Mouse (Mus musculus) limb, embryonic 10.5 days (tissue): ENCODE results near the gene Alg1. TPM values are rescaled to one million over a fixed set of nuclear protein-coding genes. Genes with fewer than 3 reads are reported as not detected.
"Not testable (repeated sequence)": the region's sequence is repeated elsewhere in the genome, so short reads cannot be mapped to it uniquely, and the experiment has no call there.

Experiments
- DNase-seq: peaks from one replicate; pipeline ENCODE4 v3.0.0-alpha.2; 2017; ENCODE audit warnings: low spot score
- H3K27ac ChIP-seq: fragments of 300-500 bp; sonication (generic); 2 replicates; pipeline ENCODE4 v1.5.1; 2016; ENCODE audit warnings: mild to moderate bottlenecking
- H3K27me3 ChIP-seq: fragments of 300-500 bp; sonication (generic); 2 replicates; pipeline ENCODE4 v1.6.1; 2016; ENCODE audit warnings: low read depth, mild to moderate bottlenecking; ENCODE audit not compliant: poor library complexity, severe bottlenecking
- H3K36me3 ChIP-seq: fragments of 300-500 bp; sonication (generic); 2 replicates; pipeline ENCODE4 v1.6.1; 2016; ENCODE audit warnings: mild to moderate bottlenecking, moderate library complexity
- H3K4me1 ChIP-seq: fragments of 300-500 bp; sonication (generic); 2 replicates; pipeline ENCODE4 v1.6.1; 2016
- H3K4me3 ChIP-seq: fragments of 300-500 bp; sonication (generic); 2 replicates; pipeline ENCODE4 v1.5.1; 2016; ENCODE audit warnings: mild to moderate bottlenecking, moderate library complexity
- H3K9me3 ChIP-seq: fragments of 300-500 bp; sonication (generic); replicated peaks from 2 replicates; pipeline ENCODE4 v1.6.1; 2016; ENCODE audit warnings: mild to moderate bottlenecking
- WGBS: fragments of 180-500 bp; shearing (Covaris S2); methylation state at CpG from one replicate; pipeline ENCODE4 v1.1.7; 2016; 5-methylcytosine and 5-hydroxymethylcytosine counted together
- polyA plus RNA-seq: library from polyadenylated mRNA; unstranded; fragments of >200 nt; fragmentation: Nextera tagmentation; extraction: Ambion mirVana; gene quantifications from 2 replicates; pipeline ENCODE4 v1.2.1, GENCODE M21; 2016

Gene Alg1
- polyA plus RNA-seq, 1 experiment from 2014 or later, result 29.9 TPM

DNA sequence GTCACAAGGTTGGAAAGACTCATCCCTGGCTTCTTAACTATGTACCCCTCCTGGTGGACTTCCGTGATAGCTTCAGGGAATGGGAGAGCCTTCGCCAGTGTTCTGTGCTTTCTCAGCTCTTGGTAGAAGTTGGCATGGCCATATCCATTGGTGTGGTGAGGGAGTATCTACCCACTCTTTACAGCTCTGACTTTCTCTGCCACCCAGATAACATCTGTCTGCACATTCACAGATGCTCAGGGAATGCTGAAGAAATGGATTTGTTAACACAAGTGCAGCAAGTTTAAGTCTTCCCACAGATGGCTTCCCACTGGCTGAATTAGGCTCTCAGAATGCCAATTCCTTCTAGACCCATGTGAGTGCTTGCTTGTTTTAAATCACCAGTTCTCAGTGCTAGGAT, 19.3 kb upstream of the Alg1 start:
- H3K27me3 ChIP-seq, result no peaks in the 10 kb centered on the region
- WGBS, result 88% methylated on average over 2 of the region's 2 CpGs
- H3K9me3 ChIP-seq, result no peaks in the 10 kb centered on the region
- no peaks in the 10 kb centered on the region for H3K36me3 ChIP-seq
- H3K4me1 ChIP-seq, result no peaks in the 10 kb centered on the region
- H3K27ac ChIP-seq, result no peak overlapping the region
- no peak overlapping the region for H3K4me3 ChIP-seq
- no peak for DNase-seq

- Histone ChIP-seq H3K4me1 (no peaks in the 10 kb centered on the region), H3K4me3 (no peak overlapping the region), H3K9me3 (no peaks in the 10 kb centered on the region), H3K36me3 (no peaks in the 10 kb centered on the region), H3K27ac (no peak overlapping the region), H3K27me3 (no peaks in the 10 kb centered on the region)
- no peak for DNase-seq
- WGBS, result 71% methylated on average over 6 of the region's 6 CpGs
Measured at GRCm38 (mm10) chr16:5216686-5217085, 16.7 kb upstream of the Alg1 start.

DNA sequence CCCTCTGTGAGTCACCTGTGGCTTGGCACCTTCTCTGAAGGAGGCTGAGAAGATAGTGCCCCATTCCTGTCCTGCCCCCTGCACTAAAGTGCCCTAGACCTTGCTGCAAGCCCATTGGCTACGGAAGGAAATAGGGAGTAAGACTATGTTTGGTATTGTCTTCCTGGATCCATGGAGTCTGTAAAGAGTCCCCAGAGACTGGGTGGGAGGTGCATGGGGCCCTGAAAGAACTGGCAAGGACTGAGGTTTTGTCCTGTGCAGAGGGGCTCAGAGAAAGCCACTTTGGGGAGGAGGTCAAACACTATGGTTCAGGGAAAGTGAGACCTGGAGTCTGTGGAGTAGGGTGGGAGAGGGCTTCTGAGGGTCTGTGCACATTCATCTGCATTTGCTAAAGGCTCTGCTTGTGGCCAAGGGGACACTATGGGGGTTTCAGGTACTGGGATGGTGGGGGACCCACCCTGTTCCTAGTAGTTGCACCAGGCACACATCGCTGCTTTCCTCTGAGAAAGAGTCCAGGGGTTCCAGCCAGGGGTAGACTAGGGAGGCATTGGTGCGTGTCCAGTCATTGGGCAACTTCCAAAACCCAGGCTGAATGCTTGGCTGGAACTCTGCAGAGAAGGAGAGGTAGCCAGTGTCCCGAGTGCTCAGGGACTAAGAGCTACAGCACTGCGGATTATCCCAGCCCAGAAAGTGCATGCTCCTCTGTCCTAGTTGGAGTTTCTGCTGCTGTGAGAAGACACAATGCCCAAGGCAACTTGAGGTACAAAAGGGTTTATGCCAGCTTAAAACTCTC, 15.9 kb upstream of the Alg1 start:
- WGBS, result 70% methylated on average over 5 of the region's 5 CpGs
- H3K4me3 ChIP-seq, result no peak overlapping the region

GRCm38 (mm10) chr16:5221403-5221802, 12.0 kb upstream of the Alg1 start:
- H3K9me3 ChIP-seq, result no peaks in the 10 kb centered on the region
- H3K4me3 ChIP-seq, result no peak overlapping the region
- no peaks in the 10 kb centered on the region for H3K27me3 ChIP-seq
- H3K27ac ChIP-seq, result no peak overlapping the region
- H3K4me1 ChIP-seq, result no peaks in the 10 kb centered on the region
- H3K36me3 ChIP-seq, result no peaks in the 10 kb centered on the region
- WGBS, result 78% methylated on average over 4 of the region's 4 CpGs
- DNase-seq, result no peak

More for the DNA sequence above, 15.9 kb upstream of the Alg1 start:
- H3K27me3 ChIP-seq, result no peaks in the 10 kb centered on the region
- H3K9me3 ChIP-seq, result no peaks in the 10 kb centered on the region
- H3K27ac ChIP-seq, result no peak overlapping the region
- no peak for DNase-seq
- H3K4me1 ChIP-seq, result no peaks in the 10 kb centered on the region
- H3K36me3 ChIP-seq, result no peaks in the 10 kb centered on the region

DNA sequence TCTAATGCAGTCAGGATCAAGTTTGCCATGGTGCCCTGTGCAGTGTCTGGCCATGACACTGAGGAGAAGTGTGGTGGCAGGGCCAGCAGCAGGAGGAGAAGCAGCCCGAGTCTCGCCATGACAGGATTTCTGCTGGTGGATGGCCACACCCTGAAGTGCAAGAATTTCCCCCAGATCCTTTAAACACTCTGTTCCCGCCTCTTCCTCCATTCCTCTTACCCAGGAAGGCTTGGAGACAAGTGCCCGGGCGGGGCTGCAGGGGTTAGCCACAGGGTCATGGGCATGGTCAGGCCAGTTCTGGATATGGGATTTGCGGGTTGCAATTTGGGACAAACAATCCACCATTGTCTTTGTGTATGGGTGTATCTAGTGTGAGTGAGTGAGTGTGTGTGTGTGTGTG, 11.3 kb upstream of the Alg1 start, which contains the start of gene AU021092:
Gene AU021092 (minus strand): TSS at position 160 of the 400 bp plus-strand sequence.
- H3K27ac ChIP-seq, result no peak within 1 kb of the TSS
- WGBS, result 76% methylated on average over 6 of the region's 6 CpGs
- DNase-seq, result no peak
- H3K9me3 ChIP-seq, result no peaks in the 10 kb centered on the region
- no peak within 1 kb of the TSS for H3K4me3 ChIP-seq
- H3K27me3 ChIP-seq, result no peaks in the 10 kb centered on the region
- H3K36me3 ChIP-seq, result no peaks in the 10 kb centered on the region
- H3K4me1 ChIP-seq, result no peaks in the 10 kb centered on the region

DNA sequence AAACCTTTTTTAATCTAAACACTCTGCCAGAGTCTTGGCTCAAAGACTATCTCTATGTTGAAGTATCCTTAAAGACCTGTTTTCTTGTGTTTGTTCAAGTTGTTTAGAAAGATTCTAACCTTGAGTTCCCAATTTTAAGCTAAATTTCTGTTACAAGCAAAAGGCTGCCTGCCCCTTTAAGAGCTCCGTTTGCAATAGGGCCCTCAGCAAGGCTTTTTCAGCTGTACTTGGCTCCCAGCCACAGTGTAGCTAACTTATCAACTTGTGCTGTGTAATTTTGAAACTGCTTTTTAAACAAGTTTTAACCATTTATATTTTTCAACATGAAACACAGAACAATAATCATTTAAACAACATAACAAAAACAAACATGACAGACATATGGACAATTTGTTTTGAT, 6.9 kb upstream of the Alg1 start:
- 23% methylated on average over 1 of the region's 1 CpGs for WGBS
- not testable (repeated sequence) for H3K27me3 ChIP-seq, H3K4me1 ChIP-seq

GRCm38 (mm10) chr16:5227501-5227900, 5.9 kb upstream of the Alg1 start:
- DNase-seq, result not testable (repeated sequence)

More for the DNA sequence above, 6.9 kb upstream of the Alg1 start:
- not testable (repeated sequence) for H3K9me3 ChIP-seq, H3K4me3 ChIP-seq, H3K27ac ChIP-seq, H3K36me3 ChIP-seq, DNase-seq

DNA sequence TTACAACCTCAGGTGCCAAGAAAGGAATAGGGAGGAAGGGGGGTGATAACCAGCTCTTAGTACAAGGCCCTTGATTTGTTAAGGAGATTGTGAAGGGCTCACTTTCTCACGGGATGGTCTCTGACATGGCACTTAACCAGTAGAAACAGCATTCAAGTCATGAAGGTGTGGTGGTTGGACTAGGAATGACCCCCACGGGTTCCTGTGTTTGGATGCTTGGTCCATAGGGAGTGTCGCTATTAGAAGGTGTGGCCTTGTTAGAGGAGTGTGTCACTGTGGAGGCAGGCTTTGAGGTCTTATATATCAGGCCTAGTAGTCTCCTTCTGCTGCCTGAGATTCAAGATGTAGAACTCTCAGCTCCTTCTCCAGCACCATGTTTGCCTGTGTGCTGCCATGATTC, 5.3 kb upstream of the Alg1 start:
- not testable (repeated sequence) for H3K4me3 ChIP-seq, H3K36me3 ChIP-seq, H3K4me1 ChIP-seq, H3K27ac ChIP-seq, DNase-seq, H3K9me3 ChIP-seq, H3K27me3 ChIP-seq
- WGBS, result 75% methylated on average over 3 of the region's 3 CpGs

More at GRCm38 (mm10) chr16:5227501-5227900, 5.9 kb upstream of the Alg1 start:
- H3K9me3 ChIP-seq, H3K27me3 ChIP-seq, H3K27ac ChIP-seq, H3K4me3 ChIP-seq, H3K4me1 ChIP-seq, H3K36me3 ChIP-seq: not testable (repeated sequence)
- 82% methylated on average over 19 of the region's 19 CpGs for WGBS

GRCm38 (mm10) chr16:5232982-5233381, 439 bp upstream of the Alg1 start:
- no peak for DNase-seq
- Histone ChIP-seq H3K9me3 (no peaks in the 10 kb centered on the region), H3K4me1 (peaks cover 7% of the 10 kb centered on the region), H3K27ac (peak overlapping the region; percentile 84), H3K27me3 (no peaks in the 10 kb centered on the region), H3K36me3 (peaks cover 6% of the 10 kb centered on the region; the same call in 1 of the 2 replicates), H3K4me3 (peak overlapping the region; percentile 93)
- 73% methylated on average over 4 of the region's 4 CpGs for WGBS

- Histone ChIP-seq H3K36me3 (peaks cover 85% of the 10 kb centered on the region), H3K27ac (no peak overlapping the region), H3K27me3 (no peaks in the 10 kb centered on the region), H3K4me3 (no peak overlapping the region), H3K9me3 (no peaks in the 10 kb centered on the region), H3K4me1 (no peaks in the 10 kb centered on the region)
- no peak for DNase-seq
- 91% methylated on average over 4 of the region's 4 CpGs for WGBS
Measured at GRCm38 (mm10) chr16:5242355-5242754, 8.9 kb downstream of the Alg1 start.

DNA sequence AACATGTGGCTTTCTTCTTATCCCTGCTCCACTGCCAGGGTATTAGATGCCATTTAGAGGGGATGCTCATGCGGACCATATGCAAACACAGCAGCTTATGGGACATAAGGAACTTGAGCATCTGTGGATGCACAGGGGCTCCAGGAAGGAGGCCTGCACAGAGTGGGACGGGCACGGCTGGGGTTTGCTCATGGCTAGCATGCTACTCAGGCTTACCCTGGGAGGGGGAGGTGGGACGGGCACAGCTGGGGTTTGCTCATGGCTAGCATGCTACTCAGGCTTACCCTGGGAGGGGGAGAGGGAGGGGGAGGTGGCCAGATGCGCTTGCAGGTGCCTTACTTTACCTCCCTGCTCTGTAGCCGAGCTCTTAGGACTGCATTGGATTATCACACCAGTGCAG, 9.5 kb downstream of the Alg1 start:
- no peak for DNase-seq
- no peak overlapping the region for H3K4me3 ChIP-seq
- WGBS, result 88% methylated on average over 6 of the region's 6 CpGs
- no peaks in the 10 kb centered on the region for H3K27me3 ChIP-seq
- no peak overlapping the region for H3K27ac ChIP-seq
- peaks cover 91% of the 10 kb centered on the region for H3K36me3 ChIP-seq
- no peaks in the 10 kb centered on the region for H3K4me1 ChIP-seq
- H3K9me3 ChIP-seq, result no peaks in the 10 kb centered on the region

GRCm38 (mm10) chr16:5244411-5244810, 11.0 kb downstream of the Alg1 start:
- peak; percentile 67 for DNase-seq
- 38% methylated on average over 7 of the region's 7 CpGs for WGBS

DNA sequence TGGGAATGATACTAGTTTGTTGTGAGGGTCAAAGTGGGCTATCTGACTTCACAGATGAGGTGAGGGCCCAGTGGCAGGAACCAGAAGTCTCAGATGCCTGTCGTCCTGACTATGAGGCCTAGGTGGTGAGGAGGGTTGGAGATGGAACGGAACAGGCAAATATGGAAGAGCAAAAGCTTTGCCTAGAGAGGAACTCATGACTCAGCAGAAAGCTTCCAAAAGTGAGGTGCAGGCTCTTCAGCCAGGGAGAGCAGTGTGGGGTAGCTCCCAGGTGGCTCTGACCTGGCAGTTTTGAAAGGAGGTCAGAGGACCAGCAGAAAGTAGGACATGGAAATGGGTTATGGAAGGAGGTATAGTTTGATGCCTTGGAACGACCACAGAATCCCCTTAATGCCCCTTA, 17.5 kb downstream of the Alg1 start:
- H3K36me3 ChIP-seq, result peaks cover 56% of the 10 kb centered on the region
- DNase-seq, result no peak
- no peaks in the 10 kb centered on the region for H3K27me3 ChIP-seq
- no peak overlapping the region for H3K4me3 ChIP-seq
- H3K4me1 ChIP-seq, result peaks cover 12% of the 10 kb centered on the region
- WGBS, result 96% methylated on average over 3 of the region's 3 CpGs
- no peaks in the 10 kb centered on the region for H3K9me3 ChIP-seq
- H3K27ac ChIP-seq, result no peak overlapping the region

More at GRCm38 (mm10) chr16:5244411-5244810, 11.0 kb downstream of the Alg1 start:
- Histone ChIP-seq H3K4me1 (no peaks in the 10 kb centered on the region), H3K27me3 (no peaks in the 10 kb centered on the region), H3K4me3 (no peak overlapping the region), H3K27ac (no peak overlapping the region), H3K36me3 (peaks cover 95% of the 10 kb centered on the region), H3K9me3 (no peaks in the 10 kb centered on the region)
